Mouse (Mus musculus) thymus, adult 18-20 months (tissue): ENCODE data around the gene Farp1.

ENCODE experiments used
- DNase-seq, 2 experiments: peaks; one replicate each; pipeline ENCODE4 v3.0.0; 2022; ENCODE audit warnings: mixed read lengths in 2 of 2

Gene Farp1

DNA sequence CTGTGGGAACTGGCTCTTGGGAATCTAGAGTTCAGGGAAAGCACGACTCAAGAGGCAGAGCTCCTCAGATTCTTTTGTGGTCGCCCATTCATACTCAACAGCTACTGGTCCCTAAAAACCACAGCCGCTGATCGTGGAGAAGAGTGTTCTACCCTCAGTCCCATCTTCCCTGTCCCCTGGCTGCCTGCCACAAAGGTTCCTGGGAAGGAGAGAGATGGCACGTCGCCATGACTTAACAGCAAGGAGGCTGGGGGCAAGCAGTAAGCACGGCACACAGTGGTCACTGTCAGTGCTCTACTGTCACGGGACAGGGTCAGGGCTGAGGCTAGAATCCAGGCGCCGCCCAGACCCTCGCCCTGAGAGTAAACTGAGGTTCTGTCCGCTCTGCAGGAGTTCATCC, 240.0 kb downstream of the Farp1 start:
- no peak for DNase-seq

DNA sequence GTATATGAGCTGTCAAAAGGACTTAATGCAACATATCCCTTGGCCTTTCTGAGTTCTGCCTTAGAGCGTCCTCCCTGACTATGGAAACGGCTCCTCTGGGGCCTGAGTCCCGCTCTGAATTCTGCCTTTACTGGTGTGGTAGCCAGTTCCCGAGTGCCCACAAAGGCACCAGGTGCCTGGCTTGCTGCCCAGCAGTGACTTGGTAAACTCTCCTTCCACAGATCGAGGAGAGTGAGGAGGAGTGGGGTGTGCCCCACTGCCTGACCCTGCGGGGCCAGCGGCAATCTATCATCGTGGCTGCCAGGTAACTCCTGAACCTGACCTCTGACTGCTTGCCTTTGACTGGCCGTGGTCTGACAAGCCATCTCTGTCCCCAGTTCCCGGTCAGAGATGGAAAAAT, 241.0 kb downstream of the Farp1 start:
- DNase-seq = no peak

DNA sequence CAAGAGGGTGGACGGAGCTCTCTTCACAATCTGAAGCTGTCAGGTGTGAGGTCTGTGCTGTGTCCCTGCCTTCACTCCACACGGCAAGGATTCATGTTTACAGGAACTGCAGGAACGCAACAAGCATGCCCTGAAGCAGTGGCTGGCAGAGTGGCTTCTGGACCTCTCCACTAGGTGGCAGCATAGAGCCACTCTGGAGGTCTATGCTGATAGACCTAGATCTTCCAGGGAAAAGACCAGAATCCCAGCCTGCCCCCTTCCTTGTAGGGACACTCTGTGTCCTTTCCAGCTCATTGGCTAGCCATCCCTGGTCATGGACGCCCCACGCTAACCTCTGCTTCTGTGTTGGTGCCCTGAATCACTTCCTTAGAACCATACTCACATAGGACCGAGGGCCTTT, 244.1 kb downstream of the Farp1 start:
- DNase-seq = peak; percentile 30 to 41

DNA sequence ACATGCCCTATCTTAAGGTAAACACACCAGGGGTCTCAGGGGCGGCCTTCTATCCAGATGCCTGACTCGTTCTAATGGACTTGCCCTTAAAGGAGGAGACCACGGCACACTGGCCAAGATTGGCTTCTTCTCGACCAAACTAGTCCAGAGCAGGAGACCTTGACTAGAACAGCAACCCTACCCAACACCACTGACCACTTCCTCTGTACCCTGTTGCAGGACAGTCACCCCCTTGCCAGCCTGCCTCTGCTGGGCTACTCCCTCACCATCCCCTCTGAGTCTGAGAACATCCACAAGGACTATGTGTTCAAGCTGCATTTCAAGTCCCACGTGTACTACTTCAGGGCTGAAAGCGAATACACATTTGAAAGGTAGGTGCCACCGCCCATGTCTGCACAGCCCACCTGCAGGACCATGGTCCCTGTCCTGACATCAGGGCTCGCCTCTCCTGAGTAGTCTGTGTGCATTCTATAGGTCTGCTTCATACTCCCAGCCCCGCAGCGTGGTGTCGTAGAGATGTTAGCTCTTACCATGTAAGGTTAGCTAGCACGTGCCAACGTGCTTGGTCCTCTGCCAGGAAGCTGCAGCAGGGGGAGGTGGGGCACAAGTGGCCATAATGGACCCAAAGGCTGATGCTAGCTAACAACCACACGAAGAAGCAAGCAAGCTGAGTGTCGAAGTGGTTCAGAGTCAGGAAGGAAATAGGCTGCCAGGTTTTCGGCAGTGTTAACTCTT, 245.8 kb downstream of the Farp1 start:
- DNase-seq = no peak

DNA sequence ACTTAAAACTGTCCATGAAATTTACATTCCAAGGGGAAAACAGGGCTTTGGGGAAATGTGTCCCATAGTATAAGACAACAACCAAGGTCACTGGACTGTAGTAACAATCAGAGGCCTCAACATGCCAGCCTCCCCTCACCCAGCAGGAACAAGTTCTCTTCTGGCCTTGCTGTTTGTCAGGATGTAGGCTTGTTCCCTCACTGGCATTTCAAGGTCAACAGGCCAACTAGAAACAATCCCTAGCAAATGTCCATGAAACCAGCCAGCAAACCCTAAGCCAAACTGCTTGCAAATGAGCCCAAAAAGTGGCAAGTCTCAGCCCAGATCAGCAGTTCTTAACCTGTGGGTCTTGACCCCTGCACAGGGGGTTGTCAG, 246.3 kb downstream of the Farp1 start:
- DNase-seq = no peak

DNA sequence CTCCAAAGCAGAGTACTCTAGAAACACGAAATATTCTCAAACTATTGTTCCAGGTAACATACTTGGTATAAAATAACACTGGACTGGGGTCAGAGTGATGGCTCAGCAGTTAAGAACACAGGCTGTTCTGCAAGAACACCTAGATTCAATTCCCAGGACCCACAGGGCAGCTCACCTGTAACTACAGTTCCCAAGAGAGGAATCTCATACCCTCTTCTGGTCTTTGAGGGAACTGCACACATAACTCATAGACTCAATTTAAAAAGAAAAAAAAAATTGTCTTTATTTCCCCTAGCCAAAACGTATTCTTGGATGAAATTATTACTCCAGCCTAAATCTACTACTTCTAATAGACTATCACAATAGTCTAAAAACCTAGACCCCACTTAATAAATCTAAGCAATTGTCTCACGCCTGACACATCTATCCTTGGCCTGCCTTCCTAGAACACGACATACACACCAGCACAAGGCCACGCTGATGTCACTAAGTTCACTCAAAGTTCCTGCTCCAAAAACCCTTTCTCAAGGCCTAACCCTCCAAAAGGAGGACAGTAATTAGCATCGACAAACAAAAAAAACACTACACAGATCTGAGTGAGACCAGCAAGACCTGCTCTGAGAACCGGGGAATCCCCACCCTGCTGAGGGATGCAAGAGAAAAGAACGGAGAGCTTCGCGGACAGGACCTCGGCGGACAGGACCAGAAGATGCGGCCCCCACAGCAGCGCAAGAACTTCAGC, 250.6 kb downstream of the Farp1 start:
- DNase-seq = no peak

DNA sequence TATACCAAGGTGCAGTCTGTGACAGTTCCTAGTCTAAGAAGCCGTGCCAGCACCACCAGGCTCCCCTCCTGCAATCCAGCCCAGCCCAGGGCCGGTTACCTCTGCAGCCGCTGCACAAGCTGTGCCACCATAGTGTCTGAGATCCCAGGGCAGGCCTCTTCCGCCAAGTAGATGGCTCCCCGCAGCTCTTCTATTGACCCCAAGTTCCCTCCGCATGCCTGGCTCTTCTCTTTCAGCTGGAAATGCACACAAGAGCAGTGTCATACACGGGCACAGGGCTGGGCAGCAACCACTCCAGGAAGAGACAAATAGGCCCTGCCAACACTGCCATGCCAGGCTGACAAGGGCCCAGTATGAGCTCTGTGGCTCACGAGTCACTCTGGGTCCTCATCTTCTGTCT, 256.9 kb downstream of the Farp1 start:
- no peak for DNase-seq

DNA sequence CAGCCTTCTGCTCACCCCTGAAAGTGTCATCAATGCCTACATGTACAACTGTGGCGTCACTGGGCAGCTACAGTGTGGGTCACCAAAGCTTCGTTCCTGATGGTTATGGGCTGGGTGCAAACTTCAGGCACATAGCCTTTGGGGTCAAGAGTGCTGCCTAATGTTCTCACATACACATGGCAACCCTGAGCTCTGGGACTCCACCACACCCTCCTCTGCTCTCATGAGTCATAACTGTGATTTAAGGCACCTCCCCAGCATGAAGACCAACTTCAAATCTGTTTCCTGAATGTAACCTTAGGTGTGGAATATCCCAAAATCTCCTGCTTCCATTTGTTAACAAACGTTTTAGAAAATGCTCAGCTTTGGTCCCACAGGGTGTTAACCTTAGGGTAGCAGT, 257.4 kb downstream of the Farp1 start:
- DNase-seq = no peak

DNA sequence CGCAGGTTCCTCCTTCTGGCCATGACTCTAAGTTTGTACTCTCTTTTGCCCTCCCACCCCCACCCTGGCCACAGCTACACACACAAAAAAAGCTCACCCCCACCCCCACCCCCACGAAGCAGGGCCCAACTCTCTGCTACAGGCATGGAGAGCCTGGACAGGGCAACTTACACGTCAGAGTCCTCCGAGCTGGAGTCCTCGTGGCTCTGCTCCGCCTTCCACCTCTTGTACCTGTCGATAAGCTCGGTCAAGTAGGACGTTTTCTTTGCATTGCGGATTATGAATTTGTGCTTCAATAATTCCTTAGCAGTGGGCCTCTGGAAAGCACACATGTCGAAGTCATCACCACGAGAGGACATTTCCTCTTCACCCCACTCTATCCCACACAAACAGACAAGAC, 259.5 kb downstream of the Farp1 start:
- no peak for DNase-seq

DNA sequence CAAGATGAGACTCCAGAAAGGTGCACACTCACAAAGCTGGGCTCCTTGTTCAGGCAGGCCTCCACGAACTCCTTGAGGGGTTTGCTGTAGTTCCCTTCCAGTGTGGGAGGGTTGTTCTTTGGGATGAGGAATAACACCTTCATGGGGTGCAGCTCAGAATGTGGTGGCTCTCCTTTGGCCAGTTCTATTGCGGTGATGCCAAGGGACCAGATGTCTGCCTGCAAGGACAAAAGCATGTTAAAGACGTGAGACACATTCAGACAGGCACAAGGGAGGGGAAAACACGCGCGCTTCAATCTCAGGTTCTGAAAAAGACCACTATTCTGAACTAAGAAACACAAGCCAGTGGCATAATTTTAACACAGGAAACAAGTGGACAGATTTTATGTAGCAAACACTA, 262.1 kb downstream of the Farp1 start:
- DNase-seq = no peak

DNA sequence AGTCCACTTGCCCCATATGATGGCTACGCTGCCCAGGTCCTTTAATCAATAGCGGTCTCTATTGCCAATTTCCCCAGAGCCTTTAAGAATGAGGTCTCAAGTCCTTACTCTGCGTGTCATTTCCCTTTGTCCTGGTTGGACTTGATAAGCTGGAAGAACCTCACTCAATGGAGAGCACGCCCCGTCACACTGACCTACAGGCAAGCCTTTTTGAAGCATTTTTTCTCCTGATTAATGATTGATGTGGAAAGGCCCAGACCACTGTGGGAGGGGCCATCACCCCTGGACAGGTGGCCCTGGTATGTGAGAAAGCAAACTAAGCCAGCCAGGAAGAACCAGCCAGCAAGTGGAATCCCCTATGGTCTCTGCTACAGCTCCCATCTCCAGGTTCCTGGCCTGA, 263.5 kb downstream of the Farp1 start:
- no peak for DNase-seq

DNA sequence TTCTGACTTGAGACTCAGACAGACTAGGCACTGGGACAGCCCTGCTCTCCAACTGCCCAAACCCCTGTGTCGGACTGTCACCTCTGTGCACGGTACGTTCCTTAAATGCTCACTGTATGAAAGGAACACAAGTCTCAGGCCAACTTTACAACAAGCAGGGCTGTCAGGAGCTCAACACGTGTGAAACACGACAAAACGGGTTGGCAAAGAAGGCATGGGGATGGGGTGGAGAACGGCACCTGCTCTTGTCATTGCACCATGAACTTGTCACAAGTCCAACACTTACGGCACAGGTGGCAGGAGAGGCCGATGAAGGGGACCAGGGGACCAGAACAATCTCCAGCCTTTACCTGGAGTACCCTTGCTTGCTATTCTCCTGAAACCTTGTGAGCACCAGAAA, 264.1 kb downstream of the Farp1 start:
- no peak for DNase-seq

DNA sequence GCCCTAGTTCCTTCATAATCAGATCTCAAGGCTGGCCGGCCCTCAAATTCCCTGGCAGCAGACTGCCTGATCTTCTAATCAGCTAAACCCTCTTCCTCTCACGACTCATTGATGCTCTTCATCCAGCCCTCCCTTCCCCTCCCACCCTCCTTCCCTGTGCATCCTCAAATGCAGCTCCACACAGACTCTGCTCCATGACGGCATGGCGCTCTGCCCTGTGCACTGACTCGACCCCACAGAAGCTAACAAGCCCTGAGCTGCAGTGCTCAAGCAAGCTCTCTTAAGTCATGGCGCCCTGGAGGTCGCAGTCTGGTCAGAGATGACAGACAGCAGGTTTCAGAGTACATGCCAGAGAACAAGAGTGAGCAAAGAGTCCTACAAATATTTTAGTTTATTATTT, 269.5 kb downstream of the Farp1 start:
- no peak for DNase-seq

DNA sequence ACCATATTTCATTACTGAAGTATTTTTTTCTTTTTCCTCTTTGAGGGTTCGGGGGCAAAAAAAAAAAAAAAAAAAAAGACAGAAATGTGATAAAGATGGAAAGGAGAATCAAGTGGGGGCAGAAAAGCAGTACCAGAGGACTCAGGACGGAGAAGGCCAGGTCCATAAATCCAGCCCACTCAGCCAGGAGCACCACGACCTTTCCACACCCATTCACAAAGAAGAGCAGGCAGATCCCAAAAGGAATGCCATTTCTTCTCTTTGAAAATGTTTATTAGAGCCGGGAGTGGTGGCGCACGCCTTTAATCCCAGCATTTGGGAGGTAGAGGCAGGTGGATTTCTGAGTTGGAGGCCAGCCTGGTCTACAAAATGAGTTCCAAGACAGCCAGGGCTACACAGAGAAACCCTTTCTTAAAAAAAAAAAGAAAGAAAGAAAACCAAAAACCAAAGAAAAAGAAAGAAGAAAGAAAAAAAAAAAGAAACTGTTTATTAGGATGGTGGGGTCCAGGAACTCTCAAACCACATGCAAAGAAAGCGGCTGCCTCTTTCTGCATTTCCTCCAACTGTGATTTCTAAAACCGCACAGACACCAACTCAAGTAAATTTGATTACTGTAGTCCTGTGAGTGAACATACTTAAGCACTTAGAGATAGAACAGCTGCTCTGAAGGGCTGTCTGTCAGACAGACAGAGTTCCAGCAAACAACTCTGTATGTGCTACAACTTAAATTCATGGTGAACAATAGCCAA, 270.5 kb downstream of the Farp1 start:
- no peak for DNase-seq

DNA sequence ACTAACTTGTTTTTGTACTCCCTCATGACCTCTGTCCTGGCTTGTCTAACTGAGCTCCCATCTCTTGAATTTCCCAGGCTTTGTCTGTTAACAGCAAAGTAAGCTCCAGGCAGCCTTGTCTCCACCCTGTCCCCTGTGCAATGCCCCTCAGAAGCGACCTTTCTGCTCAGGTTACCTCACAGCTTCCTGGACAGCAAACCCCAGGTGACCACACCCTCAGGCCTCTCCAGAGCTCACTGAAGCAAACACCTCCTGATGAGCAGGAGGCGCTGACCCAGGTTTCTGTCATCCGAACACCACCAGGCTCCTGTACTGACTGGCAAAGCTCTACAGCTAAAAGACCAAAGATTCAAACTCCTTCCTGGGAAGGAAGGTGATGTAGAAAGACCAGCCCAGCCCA, 274.9 kb downstream of the Farp1 start:
- no peak for DNase-seq

DNA sequence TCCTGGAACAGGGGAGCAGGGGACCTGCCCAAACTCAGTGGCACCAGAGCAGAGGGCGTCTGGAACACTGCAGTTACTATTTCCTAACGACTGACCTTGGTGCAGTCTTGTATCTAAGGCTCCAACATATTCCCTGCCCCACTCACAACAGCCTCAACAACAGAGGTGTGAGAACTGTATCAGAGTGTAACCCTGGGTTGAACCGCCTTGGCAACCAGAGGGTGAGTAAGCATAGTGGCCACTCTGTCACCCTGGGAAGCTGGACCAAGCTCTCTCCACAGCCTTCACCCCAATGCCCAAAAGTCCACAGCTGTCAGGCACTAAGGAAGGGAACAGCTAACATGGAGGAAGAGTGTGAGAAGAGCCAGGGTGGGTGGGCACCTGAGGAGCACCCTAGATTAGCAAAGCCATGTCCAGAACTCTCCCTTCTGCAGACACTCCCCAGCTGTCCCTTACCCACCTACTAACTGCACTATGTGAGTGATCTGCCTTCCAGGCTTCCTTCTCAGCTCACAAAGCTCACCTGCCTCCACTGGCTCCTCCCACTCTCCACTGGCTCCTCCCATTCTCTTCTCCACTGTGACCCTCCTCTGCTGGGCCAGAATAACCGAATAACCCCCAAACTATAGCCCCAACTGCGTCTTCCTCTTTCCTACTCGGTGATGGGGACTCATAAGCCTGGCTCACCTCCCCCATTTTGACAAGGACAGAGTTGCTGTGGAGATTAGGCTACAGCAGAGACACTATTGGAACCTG, 275.5 kb downstream of the Farp1 start:
- no peak for DNase-seq

DNA sequence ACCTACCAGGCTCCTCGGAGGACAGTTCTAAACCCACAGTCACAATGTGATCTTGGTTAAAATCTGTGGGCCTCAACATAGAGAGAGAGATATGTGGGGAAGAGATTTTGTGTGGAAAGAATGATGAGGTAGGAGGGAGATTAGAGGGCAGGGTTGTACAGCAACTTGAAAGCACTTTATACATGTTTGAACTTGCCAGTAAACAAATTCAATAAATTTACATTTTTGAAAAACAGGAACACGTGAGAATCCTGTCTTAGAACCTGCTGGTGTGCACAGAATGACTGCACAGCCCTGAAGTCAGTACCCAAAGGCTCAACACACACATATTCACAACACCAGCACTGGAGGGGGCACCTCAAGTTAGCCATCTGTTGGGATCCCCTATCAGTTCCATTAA, 276.1 kb downstream of the Farp1 start:
- no peak for DNase-seq

DNA sequence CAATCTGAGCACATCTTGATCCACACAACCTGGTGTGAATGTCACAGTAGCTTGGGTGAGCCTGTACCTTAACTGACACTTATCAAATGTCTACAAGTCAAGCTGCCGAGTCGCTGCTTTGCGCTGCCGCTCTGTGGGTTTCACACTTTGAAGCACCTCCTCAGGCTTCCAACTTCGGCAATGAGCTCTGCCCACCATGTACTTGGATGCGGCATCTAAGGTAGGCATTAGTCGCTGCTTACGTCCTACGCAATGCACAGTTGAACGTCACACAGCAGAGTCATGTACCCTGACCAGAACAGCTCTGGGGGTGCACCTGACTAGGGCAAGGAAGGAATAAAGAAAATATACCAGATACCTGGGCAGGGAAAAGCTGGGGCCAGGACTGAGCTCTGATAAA, 278.3 kb downstream of the Farp1 start:
- DNase-seq = no peak

DNA sequence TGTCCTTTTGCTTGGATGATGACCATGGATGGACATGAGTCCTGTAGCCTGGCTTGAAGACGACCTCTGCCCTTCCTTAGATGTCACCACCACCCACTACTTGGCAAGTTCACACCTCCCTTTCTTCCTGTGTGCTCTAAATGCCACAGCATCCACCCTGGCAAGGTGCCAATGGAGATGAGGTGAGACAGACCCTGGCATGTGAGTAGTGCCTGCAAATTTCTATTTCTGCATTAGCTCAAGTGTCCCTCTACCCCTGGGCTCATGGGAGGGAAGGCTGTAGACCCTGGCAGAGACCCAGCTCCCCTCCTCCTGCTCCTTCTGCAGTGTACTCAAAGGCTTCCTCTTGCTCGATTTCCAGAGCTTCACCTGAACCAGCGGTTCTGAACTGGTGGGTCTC, 279.9 kb downstream of the Farp1 start:
- DNase-seq = no peak

DNA sequence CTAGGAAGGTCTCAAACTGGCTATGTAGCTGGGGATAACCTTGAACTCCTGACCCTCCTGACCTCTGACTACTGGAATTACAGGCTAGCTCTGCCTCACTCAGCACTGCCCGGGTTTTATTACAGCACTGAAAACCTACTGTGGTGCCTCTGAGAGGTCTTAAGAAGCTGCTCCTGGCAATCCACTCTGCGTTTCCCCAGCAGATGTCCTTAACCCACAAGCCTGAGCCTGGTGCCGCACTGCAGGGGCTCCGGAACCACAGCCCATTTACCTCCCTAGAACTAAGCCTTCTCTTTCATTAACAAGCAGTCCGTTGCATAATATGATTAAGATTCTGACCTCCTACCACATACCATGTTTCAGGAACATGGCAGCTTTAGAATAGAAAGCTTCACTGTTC, 281.1 kb downstream of the Farp1 start:
- DNase-seq = no peak

DNA sequence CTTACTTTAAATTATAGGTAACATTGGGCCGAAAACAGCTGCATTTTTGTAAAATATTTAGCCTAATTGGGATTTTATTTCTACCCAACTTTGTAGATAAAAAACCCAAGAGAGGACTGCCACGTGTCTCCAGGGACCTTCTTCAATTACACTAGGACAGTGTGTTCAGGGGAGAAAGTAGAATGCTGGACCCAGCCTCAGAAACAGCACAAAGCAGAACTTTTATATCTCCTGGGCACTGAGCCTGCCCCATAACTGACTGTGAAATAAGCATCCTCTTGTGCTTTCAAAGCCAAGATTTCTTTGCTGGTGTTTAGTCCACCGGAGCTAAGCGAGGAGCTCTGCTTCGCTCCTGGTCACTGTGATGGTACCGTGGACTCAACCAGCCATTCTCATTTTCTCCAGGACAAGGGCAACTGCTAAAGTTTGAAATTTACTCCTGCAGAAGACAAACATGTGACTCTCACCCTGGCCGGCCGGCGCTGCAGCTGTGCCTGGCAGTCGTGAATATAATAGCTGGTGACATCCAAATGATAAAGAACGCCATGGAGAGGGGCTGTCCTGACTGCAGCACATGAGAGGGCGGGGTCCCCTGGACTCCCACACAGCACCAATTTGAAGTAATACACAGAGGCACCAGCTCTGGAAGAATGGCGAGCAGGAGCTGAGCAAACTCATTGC, 281.8 kb downstream of the Farp1 start:
- no peak for DNase-seq

DNA sequence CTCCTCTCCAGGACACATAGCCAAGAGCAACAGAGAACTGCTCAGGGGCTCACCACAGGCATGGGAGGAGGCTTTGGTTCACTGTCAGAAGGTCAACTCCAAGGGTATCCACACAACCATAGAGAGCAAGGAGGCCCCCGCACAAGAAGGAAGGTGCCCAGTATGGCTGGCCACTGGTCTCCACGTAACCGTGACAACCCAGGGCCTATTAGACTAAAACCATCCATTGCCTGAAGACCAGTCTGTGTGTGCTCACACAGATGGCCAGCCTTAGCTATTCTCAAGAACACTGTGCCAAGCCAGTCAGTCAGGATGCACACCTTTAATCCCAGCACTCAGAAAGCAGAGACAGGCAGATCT, 282.3 kb downstream of the Farp1 start:
- no peak for DNase-seq

DNA sequence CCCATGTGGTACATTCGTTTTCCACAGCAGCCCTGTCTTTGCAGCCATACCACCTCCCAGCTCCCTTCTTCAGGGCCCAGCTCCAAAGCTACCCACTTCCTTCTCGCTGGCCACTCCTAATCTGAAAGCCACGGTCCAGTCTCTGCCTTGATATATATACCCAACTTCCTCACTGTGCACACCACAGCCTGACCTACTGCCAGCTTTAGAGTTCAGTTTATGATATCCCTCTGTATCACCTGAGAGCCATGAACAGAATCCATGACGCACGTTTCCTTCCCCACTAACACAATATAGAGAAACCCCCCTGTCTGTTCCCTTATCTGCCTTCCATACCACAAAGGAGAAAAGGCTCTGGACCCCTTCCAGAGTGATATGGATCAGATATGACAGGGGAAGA, 283.4 kb downstream of the Farp1 start:
- no peak for DNase-seq
